Mouse (Mus musculus): Measurements from ENCODE around the gene Rab3gap2.

The Rab3gap2 gene

GRCm38 (mm10) chr1:185331364-185331763 lies 127.4 kb downstream of the Rab3gap2 start:
- peak; percentile 44 for DNase-seq (ENCODE audit: low read depth)

- peak; percentile 92 for DNase-seq (ENCODE audit: low read depth)
These were observed 128.1 kb downstream of the Rab3gap2 start, which contains the start of gene Bpnt1 for GRCm38 (mm10) chr1:185331983-185332430. Gene Bpnt1, plus strand, starts transcription at chr1:185332149.

GRCm38 (mm10) chr1:185333651-185334050 lies 129.7 kb downstream of the Rab3gap2 start:
- no peak for DNase-seq (ENCODE audit: low read depth)

DNA sequence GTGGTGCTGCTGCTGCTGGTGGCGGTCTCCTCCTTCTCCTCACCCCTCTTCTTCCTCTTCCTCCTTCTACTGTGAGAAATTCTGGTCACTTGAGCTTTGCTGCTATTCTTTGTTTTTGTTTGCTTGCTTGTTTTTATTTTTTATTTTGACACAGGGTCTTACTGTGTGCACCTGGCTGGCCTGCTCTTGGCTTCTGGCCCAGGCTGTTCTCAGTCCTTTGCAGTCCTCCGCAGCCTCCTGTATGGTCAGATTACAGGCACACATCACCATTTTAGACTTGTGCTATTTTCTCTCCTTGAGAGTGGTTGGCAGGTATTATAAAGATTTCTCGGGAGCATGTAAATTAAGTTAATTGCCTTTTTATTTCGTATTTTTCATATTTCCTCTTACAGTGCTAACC lies 130.2 kb downstream of the Rab3gap2 start:
- no peak for DNase-seq (ENCODE audit: low read depth)

DNA sequence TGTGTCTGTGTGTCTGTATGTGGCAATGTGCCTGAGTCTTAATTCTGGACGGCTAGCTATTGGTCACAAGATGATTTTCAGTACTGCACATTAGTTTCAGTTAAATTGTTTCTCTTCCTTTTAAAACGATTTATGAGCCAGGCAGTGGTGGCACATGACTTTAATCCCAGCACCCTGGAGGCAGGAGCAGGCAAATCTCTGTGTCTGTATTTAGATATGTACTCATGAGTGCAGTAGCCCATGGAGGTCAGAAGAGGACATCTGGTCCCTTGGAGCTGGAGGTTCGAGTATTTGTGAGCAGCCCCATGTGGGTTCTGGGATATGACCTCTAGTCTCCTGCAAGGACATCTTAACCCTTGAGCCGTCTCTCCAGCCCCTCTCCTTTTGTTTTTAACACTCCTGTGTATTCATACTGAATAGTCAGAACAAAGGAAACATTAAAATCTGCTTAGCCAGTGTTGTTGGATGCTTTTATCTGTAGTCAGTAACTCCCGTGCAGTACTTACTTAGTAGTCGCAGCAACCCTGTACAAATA lies 131.4 kb downstream of the Rab3gap2 start:
- no peak for DNase-seq (ENCODE audit: low read depth)

Data from 416B (cell line).